Mouse (Mus musculus): Measurements from ENCODE around the gene Zfp9. TPM values are rescaled to one million over a fixed set of nuclear protein-coding genes. Genes with fewer than 3 reads are reported as not detected.

The Zfp9 gene
- polyA plus RNA-seq, 1 experiment from 2014 or later = 10.5 TPM

GRCm38 (mm10) chr6:118431502-118431901, 47.6 kb downstream of the Zfp9 start:
- no peak overlapping the region for H3K4me3 ChIP-seq
- H3K36me3 ChIP-seq = peaks cover 51% of the 10 kb centered on the region
- no peaks in the 10 kb centered on the region for H3K27me3 ChIP-seq
- 86% methylated on average over 4 of the region's 4 CpGs for WGBS
- H3K27ac ChIP-seq (replicated peaks) = no peak overlapping the region
- H3K9me3 ChIP-seq = 0 out of 2 replicates have a peak, but pooled peaks cover 13% of the 10 kb centered on the region
- no peak overlapping the region for H3K4me2 ChIP-seq (replicated peaks)
- ATAC-seq (ENCODE audit: low FRiP score, low read depth) = no peak
- no peak overlapping the region for H3K9ac ChIP-seq (replicated peaks)
- no peaks in the 10 kb centered on the region for H3K4me1 ChIP-seq

DNA sequence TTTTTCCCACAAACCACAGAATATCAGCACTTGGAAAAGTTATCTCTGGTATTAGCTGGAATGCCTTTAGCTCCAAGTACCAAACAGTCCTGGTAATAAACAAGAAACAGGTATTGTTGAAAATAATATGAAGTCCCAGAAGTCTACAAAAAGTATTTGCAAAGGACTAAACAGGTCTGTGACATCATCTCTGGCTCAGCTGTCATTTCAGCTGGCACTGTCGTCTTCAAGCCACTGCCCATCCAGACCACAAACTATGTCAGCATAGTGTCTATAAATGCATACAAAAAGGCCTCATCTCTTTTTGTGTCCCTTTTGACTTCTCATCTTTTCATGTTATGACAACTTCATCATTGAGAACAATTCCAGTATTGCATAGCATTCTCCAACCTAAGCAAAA, 52.5 kb downstream of the Zfp9 start:
- peaks cover 43% of the 10 kb centered on the region for H3K36me3 ChIP-seq
- 96% methylated on average over 1 of the region's 1 CpGs for WGBS
- H3K4me2 ChIP-seq (replicated peaks) = no peak overlapping the region
- ATAC-seq (ENCODE audit: low FRiP score, low read depth) = no peak
- 0 out of 2 replicates have a peak, but pooled peaks cover 13% of the 10 kb centered on the region for H3K9me3 ChIP-seq
- no peak overlapping the region for H3K4me3 ChIP-seq
- no peaks in the 10 kb centered on the region; the same call in none of the 2 replicates for H3K27me3 ChIP-seq
- no peaks in the 10 kb centered on the region for H3K4me1 ChIP-seq
- H3K27ac ChIP-seq (replicated peaks) = no peak overlapping the region
- no peak overlapping the region for H3K9ac ChIP-seq (replicated peaks)

DNA sequence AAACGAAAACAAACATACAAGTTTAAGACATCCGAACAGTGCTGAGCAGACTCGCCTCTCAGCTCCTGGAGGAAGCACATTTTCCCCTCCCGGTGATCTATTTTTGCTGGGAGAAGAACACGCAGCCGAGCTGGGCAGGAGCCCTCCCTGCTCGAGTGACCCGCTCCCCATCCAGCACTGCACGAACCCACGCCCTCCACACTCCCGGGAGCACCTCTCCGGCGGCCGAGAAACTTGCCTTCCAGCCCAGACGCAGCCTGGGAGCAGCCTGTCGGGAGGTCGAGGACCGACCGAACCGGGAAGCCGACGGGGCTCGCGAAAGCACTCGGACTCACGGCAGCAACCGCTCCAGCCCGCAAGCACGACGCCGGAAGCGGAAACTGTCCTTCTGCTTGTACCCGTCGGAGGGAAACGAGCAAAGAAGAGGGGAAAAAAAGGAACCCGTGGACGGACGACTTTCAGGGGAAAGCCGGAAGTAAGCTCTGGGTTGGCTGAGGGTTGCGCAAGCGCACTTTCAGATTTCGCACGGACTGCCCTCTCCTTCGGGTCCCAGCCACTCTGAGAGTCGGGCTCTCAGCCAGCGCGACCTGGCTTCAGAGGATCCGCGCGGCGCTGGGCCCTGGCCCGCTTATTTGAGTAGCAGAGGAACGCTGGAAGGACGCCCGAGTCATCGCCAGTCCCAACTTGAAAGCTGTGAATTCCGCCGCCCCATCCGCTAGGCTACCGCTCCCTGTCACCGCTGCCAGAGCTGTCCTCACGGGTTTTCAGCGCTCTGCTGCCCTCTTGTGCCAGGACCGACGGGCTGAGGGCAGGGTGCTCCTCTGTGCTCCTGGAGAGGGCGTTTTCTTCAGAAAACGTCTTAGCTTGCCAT, 59.8 kb downstream of the Zfp9 start, which contains the start of gene Bms1:
TSS of gene Bms1 (minus strand) at position 425 of the 871 bp plus-strand sequence.
- Histone ChIP-seq H3K4me2 (replicated peaks) (peak within 1 kb of the TSS; percentile 59), H3K27me3 (no peaks in the 10 kb centered on the region; the same call in none of the 2 replicates), H3K27ac (replicated peaks) (peak within 1 kb of the TSS; percentile 84), H3K9ac (replicated peaks) (peak within 1 kb of the TSS; percentile 88), H3K4me1 (peaks cover 12% of the 10 kb centered on the region), H3K4me3 (peak within 1 kb of the TSS; percentile 94), H3K36me3 (peaks cover 29% of the 10 kb centered on the region), H3K9me3 (no peaks in the 10 kb centered on the region)
- WGBS = under 1% methylated on average over 67 of the region's 67 CpGs
- peak; percentile 97 for ATAC-seq (ENCODE audit: low FRiP score, low read depth)

Small RNA genes within 50 kb of the gene (microRNA-seq; reads per million reads assigned to microRNA genes)
- gene Gm25953 = not detected

Other genes starting within 250 kb of the Zfp9 start
- gene Bms1, start 59.8 kb downstream of the Zfp9 start, polyA plus RNA-seq (2016; fragmentation: Nextera tagmentation; extraction: Ambion mirVana) = 42.5 and 43.3 TPM in 2 replicates
- 13.9 and 14.9 TPM in 2 replicates for gene Zfp248, start 23.8 kb downstream of the Zfp9 start, polyA plus RNA-seq (2016; fragmentation: Nextera tagmentation; extraction: Ambion mirVana)
- 23.5 and 24.3 TPM in 2 replicates for gene Ankrd26, start 82.9 kb upstream of the Zfp9 start, polyA plus RNA-seq (2016; fragmentation: Nextera tagmentation; extraction: Ambion mirVana)

All from midbrain, embryonic 12.5 days (tissue).